Mouse (Mus musculus) hematopoietic stem cell, adult 5-6 weeks (primary cell): Measurements from ENCODE around the gene Stox2. TPM values are rescaled to one million over a fixed set of nuclear protein-coding genes. Genes with fewer than 3 reads are reported as not detected.

Experiments
- ATAC-seq, 2 experiments: fragments of 125-278 bp in 1 of 2; replicated peaks in 1 of 2; 2 replicates each; pipeline ENCODE4 v1.8.0; 2016 to 2017; ENCODE audit warnings: inconsistent platforms in 2 of 2, mild to moderate bottlenecking in 2 of 2, moderate number of reproducible peaks in 2 of 2, low read depth in 1 of 2, moderate TSS enrichment in 1 of 2; ENCODE audit not compliant: low FRiP score in 2 of 2, poor library complexity in 2 of 2, severe bottlenecking in 2 of 2, insufficient read depth in 1 of 2, low TSS enrichment in 1 of 2
- total RNA-seq: library from RNA; stranded (forward); fragments of 172-1452, 232-1000 nt; gene quantifications from 2 replicates; pipeline ENCODE4 v1.2.3, GENCODE M21; 2017

Stox2 gene
- total RNA-seq, 1 experiment from 2014 or later: 0.25 TPM

DNA sequence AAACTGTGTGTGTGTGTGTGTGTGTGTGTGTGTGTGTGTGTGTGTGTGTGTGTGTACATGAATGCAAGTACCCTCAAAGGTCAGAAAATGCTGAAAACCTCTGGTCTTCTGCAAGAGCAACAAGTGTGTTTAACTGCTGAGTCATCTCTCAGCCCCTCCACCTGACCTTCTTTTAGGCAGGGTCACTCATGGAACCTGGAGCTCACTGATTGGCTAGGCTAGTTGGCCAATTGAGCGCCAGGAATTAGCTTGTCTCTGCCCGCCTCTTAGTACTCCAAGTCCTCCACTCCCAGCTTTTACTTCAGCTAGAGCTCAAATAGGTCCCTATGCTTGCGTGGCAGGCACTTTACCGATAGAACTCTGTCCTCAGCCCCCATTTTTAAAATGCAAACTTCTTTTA, 110.2 kb downstream of the Stox2 start:
- ATAC-seq: no peak

DNA sequence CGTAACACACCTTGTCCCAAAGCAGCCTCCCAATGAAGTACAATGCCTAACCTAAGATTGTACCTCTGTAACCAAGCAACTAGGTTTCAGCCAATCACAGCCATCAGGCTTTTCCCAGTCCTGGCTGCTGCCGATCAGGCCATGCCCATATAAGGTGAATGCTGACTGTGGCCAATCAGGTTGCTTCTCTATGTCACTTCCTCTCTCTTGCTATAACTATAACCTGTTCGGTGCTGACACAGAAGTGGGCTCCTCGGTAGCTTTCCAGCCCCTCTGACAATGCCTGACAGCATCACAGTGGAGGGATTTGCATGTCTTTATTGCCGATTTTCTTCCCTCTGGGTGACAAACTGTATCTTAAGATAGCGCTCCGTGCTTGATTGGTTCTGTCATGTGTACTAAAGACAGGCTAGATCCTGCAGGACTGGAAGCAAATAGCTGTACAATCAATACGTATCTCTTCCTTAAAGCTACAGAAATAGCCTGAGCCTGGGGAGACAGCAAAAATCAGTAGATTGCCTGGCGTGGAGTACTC, 111.9 kb downstream of the Stox2 start:
- peak; percentile 27 to 66; a peak in 2 of 4 replicates for ATAC-seq

- no peak for ATAC-seq
Measured at GRCm38 (mm10) chr8:47332941-47333340, 113.2 kb downstream of the Stox2 start.

GRCm38 (mm10) chr8:47330982-47331381, 115.2 kb downstream of the Stox2 start:
- ATAC-seq: no peak

- peak; percentile 44 to 53; a peak in 3 of 4 replicates for ATAC-seq
Measured at GRCm38 (mm10) chr8:47326348-47326747, 119.8 kb downstream of the Stox2 start.

- no peak for ATAC-seq
Measured at GRCm38 (mm10) chr8:47324117-47324820, 121.9 kb downstream of the Stox2 start.

GRCm38 (mm10) chr8:47321282-47321681, 124.9 kb downstream of the Stox2 start:
- ATAC-seq: no peak

DNA sequence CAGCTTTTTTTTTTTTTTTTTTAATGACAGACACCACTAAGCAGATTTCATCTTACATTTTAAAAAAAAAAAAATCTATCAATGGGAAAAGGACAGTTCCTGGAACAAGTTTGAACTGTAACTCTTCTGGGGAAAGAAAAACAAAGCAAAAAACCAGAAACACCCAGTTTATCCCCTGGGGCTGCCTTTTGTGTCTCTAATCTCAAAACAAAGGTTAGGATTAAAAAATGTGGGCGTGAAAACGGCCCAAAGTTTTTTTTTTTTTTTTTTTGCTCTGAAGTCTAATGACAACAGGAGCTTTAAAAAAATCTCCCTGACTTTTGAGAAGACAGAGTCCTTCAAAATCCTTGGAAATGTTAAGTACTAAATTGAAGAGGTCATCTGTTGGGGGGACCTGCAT, 125.5 kb downstream of the Stox2 start:
- no peak for ATAC-seq

DNA sequence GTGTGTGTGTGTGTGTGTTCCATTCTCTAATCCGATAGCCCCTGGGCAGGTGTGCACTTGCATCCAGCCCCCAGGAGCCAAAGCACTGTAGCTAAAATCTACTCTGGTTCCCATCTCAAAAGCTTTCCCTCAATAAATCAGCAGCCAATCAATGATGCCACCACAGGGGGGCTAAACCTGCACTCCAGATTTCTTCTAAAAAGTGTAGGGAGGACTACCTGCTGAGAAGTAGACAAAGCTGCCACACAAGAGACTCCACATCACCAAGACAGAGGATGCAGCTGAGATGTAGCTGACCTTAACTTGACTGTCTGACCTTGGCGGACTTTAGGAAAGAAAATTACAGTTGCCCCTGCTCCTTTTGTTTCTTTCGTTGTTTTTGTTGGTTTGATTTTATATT, 127.7 kb downstream of the Stox2 start:
- no peak for ATAC-seq

DNA sequence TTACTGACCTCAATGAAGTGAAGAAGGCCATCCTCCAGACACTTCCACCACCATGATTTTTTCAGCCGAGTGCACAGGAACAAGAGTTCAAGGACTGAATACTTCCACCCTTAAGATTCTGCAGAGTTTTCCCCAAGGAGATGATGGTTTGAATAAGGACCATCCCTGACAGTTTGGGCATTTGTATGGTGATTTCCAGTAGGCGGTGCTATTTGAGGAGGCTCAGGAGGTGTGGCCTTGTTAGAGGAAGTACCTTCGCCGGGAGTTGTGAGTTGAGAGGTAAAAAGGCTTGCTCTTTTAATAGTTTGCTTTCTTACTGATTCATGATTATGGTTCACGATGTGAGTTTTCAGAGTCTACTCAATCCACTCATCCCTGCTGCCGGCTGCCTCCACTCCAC, 138.0 kb downstream of the Stox2 start:
- no peak for ATAC-seq

GRCm38 (mm10) chr8:47306372-47306771, 139.8 kb downstream of the Stox2 start:
- no peak for ATAC-seq

GRCm38 (mm10) chr8:47305880-47306279, 140.3 kb downstream of the Stox2 start:
- no peak for ATAC-seq

- ATAC-seq: no peak
Measured at GRCm38 (mm10) chr8:47298460-47298859, 147.7 kb downstream of the Stox2 start.

DNA sequence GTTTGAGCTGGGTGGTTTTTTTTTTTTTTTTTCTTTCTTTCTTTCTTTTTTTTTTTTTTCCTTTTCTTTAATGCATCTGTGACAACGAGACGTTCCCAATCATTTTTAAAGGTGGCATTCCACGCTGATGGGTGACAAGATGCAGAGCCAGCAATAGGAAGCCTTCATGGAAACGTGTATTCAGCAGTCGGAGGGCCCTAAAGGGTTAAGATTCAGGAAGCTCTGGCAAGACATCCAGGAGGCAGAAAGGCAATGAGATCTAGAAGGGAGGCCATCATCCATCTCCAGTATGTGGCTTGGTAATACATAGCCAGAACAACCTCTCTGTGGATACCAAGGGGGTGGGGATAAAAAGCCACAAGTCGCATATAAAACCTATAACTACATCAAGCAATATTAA, 156.5 kb downstream of the Stox2 start:
- ATAC-seq: no peak

DNA sequence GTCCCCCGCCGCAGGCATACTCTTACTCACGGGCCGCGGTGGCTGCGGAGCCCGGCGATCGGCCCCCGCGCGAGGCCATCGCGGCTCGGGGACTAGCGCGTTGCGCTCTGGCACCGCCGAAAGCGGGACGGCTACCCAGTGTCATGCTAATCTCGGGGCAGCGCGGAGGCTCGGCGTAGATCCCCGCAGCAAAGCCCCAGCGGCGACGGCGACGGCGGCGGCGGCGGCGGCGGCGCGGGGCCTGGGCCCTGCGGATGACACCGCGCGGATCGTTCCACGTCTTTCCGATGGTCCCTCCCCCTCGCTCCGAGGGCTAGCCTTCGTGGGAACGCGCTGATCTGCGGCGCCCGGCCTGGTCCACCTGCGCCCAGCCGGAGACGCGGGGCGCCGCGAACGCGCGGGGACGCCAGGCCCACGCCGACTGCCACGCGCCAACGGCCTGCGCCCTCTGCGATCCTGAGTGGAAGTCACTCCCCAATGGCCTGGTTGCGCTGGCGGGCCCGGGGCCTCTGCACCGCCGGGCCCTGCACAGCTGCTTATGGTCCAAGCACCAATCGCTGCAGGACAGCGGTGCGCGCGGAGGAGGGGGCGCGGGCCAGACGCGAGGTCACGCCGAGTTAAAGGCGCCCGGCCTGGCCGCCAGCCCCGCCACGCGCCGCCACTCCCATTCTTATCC, 157.2 kb downstream of the Stox2 start:
- no peak for ATAC-seq

- 0 out of 4 replicates have a peak, but pooled peaks of 1 of the 2 experiments have one; percentile 8 for ATAC-seq
Measured at GRCm38 (mm10) chr8:47288131-47288865, 157.9 kb downstream of the Stox2 start.

GRCm38 (mm10) chr8:47287641-47288130, 158.5 kb downstream of the Stox2 start:
- peak; percentile 42 to 44; a peak in 3 of 4 replicates for ATAC-seq

DNA sequence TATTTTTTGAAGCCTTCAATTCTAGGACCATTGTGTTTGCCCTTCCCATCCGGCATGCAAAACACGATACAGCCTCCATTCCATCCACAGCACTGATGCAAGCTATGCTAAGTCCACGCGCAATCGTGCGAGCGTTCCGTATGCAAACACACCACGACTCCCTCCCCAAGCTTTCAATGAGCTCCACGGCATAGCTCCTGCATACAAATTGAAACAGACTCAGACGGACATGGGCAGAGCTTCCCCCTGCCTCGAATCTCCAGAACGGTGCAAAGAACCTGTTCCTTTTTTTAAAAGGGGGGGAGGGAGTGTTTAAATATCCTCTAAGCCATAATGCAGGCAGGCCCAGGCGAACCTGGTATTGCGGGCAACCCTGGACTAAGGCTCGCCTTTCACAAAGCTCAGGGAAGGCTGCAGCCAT, 159.0 kb downstream of the Stox2 start:
- ATAC-seq: 0 out of 4 replicates have a peak, but pooled peaks of 1 of the 2 experiments have one; percentile 18
